Mouse (Mus musculus) hindbrain, postnatal 0 days (tissue): Measurements from ENCODE around the gene Tmprss4. TPM values are rescaled to one million over a fixed set of nuclear protein-coding genes. Genes with fewer than 3 reads are reported as not detected.

Experiments used
- ATAC-seq: fragments of 200-750 bp; cut with Nextera tagmentation; 2 replicates; pipeline ENCODE4 v1.8.0; 2017; ENCODE audit warnings: mild to moderate bottlenecking, moderate TSS enrichment, moderate library complexity
- DNase-seq: peaks from one replicate; pipeline ENCODE4 v3.0.0-alpha.2; 2015; ENCODE audit warnings: low spot score
- H3K27ac ChIP-seq: fragments of 300-500 bp; sonication (generic); 2 replicates; pipeline ENCODE4 v1.5.1; 2014; ENCODE audit warnings: mild to moderate bottlenecking
- H3K27me3 ChIP-seq: fragments of 300-500 bp; sonication (generic); 2 replicates; pipeline ENCODE4 v1.6.1; 2014; ENCODE audit warnings: low read length, mixed read lengths; ENCODE audit not compliant: insufficient read depth
- H3K36me3 ChIP-seq: fragments of 300-500 bp; sonication (generic); 2 replicates; pipeline ENCODE4 v1.6.1; 2014; ENCODE audit warnings: low read length, mixed read lengths; ENCODE audit not compliant: insufficient read depth
- H3K4me1 ChIP-seq: fragments of 300-500 bp; sonication (generic); 2 replicates; pipeline ENCODE4 v1.6.1; 2014; ENCODE audit warnings: antibody characterized with exemption, low read length, mixed read lengths; ENCODE audit not compliant: insufficient read depth
- H3K4me2 ChIP-seq: fragments of 300-500 bp; sonication (generic); 2 replicates; pipeline ENCODE4 v1.6.1; 2014; ENCODE audit warnings: low read depth, mild to moderate bottlenecking, low read length, moderate library complexity, mixed read lengths
- H3K4me3 ChIP-seq: fragments of 300-500 bp; sonication (generic); 2 replicates; pipeline ENCODE4 v1.5.1; 2014; ENCODE audit warnings: low read length
- H3K9ac ChIP-seq: fragments of 300-500 bp; sonication (generic); replicated peaks from 2 replicates; pipeline ENCODE4 v1.6.1; 2014; ENCODE audit warnings: mild to moderate bottlenecking, low read length, moderate library complexity, mixed read lengths
- H3K9me3 ChIP-seq: fragments of 300-500 bp; sonication (generic); 2 replicates; pipeline ENCODE4 v1.6.1; 2016; ENCODE audit warnings: low read length, mixed read lengths
- CTCF ChIP-seq: IDR thresholded peaks from 2 replicates; pipeline ENCODE4 v1.5.1; 2016; ENCODE audit warnings: antibody characterized with exemption, control low read depth, low read depth
- whole genome bisulfite sequencing: fragments of 180-500 bp; shearing (Covaris S2); extraction: QIAGEN DNeasy Blood & Tissue Kit; methylation state at CpG from one replicate; pipeline ENCODE4 v1.1.7; 2014; 5-methylcytosine and 5-hydroxymethylcytosine counted together
- polyA plus RNA-seq: library from polyadenylated mRNA; unstranded; fragments of >200 nt; fragmentation: Nextera tagmentation; extraction: Ambion mirVana; gene quantifications from 2 replicates; pipeline ENCODE4 v1.2.1, GENCODE M21; 2015
- total RNA-seq: library from RNA; depleted of rRNA; stranded (reverse); fragments of >200 nt; gene quantifications from 2 replicates; pipeline ENCODE4 v1.2.3, GENCODE M21; 2014; rRNA removed

The Tmprss4 gene
- total RNA-seq (1.1 TPM in 1 of 2 replicates, not detected in the other), polyA plus RNA-seq (not detected in 2 replicates)

- Histone ChIP-seq H3K9me3 (no peaks in the 10 kb centered on the region), H3K36me3 (no peaks in the 10 kb centered on the region), H3K27me3 (no peaks in the 10 kb centered on the region), H3K4me1 (no peaks in the 10 kb centered on the region), H3K4me2 (no peak within 1 kb of the TSS), H3K4me3 (no peak within 1 kb of the TSS), H3K9ac (no peak within 1 kb of the TSS), H3K27ac (no peak within 1 kb of the TSS)
- ATAC-seq: no peak
- WGBS: 80% methylated on average over 8 of the region's 8 CpGs
- DNase-seq: no peak
- TF ChIP-seq CTCF: no peak
Observed at GRCm38 (mm10) chr9:45203797-45204410, at the start of gene Tmprss4. Gene Tmprss4, minus strand, starts transcription at chr9:45204092.

GRCm38 (mm10) chr9:45252395-45252794 lies 48.5 kb upstream of the Tmprss4 start:
- 80% methylated on average over 6 of the region's 6 CpGs for WGBS

GRCm38 (mm10) chr9:45251990-45252389 lies 48.1 kb upstream of the Tmprss4 start:
- no peaks in the 10 kb centered on the region for H3K9me3 ChIP-seq
- H3K4me2 ChIP-seq: no peak overlapping the region
- DNase-seq (no peak), ATAC-seq (no peak)
- 76% methylated on average over 4 of the region's 4 CpGs for WGBS
- H3K27me3 ChIP-seq: no peaks in the 10 kb centered on the region
- no peaks in the 10 kb centered on the region for H3K4me1 ChIP-seq
- no peak for TF ChIP-seq CTCF
- H3K27ac ChIP-seq: no peak overlapping the region
- H3K9ac ChIP-seq: no peak overlapping the region
- H3K36me3 ChIP-seq: no peaks in the 10 kb centered on the region
- H3K4me3 ChIP-seq: no peak overlapping the region

More at GRCm38 (mm10) chr9:45252395-45252794, 48.5 kb upstream of the Tmprss4 start:
- Histone ChIP-seq H3K4me3 (no peak overlapping the region), H3K27me3 (no peaks in the 10 kb centered on the region), H3K36me3 (no peaks in the 10 kb centered on the region), H3K9me3 (no peaks in the 10 kb centered on the region), H3K9ac (no peak overlapping the region), H3K4me1 (no peaks in the 10 kb centered on the region), H3K27ac (no peak overlapping the region), H3K4me2 (no peak overlapping the region)
- no peak for DNase-seq
- TF ChIP-seq CTCF: no peak
- ATAC-seq: no peak

GRCm38 (mm10) chr9:45251281-45251680 lies 47.4 kb upstream of the Tmprss4 start:
- WGBS: 83% methylated on average over 3 of the region's 3 CpGs
- Histone ChIP-seq H3K36me3 (no peaks in the 10 kb centered on the region), H3K27ac (no peak overlapping the region), H3K9ac (no peak overlapping the region), H3K9me3 (no peaks in the 10 kb centered on the region), H3K27me3 (no peaks in the 10 kb centered on the region), H3K4me2 (no peak overlapping the region), H3K4me3 (no peak overlapping the region), H3K4me1 (no peaks in the 10 kb centered on the region)
- no peak for TF ChIP-seq CTCF
- no peak for ATAC-seq
- no peak for DNase-seq

- H3K27ac ChIP-seq: no peak overlapping the region
- no peaks in the 10 kb centered on the region for H3K36me3 ChIP-seq
- ATAC-seq (no peak), DNase-seq (no peak)
- H3K9me3 ChIP-seq: no peaks in the 10 kb centered on the region
- H3K4me3 ChIP-seq: no peak overlapping the region
- 88% methylated on average over 7 of the region's 7 CpGs for WGBS
- H3K27me3 ChIP-seq: no peaks in the 10 kb centered on the region
- H3K9ac ChIP-seq: no peak overlapping the region
- no peak overlapping the region for H3K4me2 ChIP-seq
- no peaks in the 10 kb centered on the region for H3K4me1 ChIP-seq
- TF ChIP-seq CTCF: no peak
Observed at GRCm38 (mm10) chr9:45250306-45250705, 46.4 kb upstream of the Tmprss4 start.

- DNase-seq (no peak), ATAC-seq (no peak)
- H3K36me3 ChIP-seq: no peaks in the 10 kb centered on the region
- no peak overlapping the region for H3K4me2 ChIP-seq
- H3K4me3 ChIP-seq: no peak overlapping the region
- no peaks in the 10 kb centered on the region for H3K4me1 ChIP-seq
- no peak for TF ChIP-seq CTCF
- H3K9me3 ChIP-seq: no peaks in the 10 kb centered on the region
- no peaks in the 10 kb centered on the region for H3K27me3 ChIP-seq
- 65% methylated on average over 2 of the region's 2 CpGs for WGBS
- no peak overlapping the region for H3K27ac ChIP-seq
- no peak overlapping the region for H3K9ac ChIP-seq
Observed at GRCm38 (mm10) chr9:45247536-45247935, 43.6 kb upstream of the Tmprss4 start.

- no peak for DNase-seq
- H3K4me3 ChIP-seq: no peak overlapping the region
- no peak overlapping the region for H3K27ac ChIP-seq
- H3K9me3 ChIP-seq: no peaks in the 10 kb centered on the region
- H3K4me1 ChIP-seq: no peaks in the 10 kb centered on the region
- TF ChIP-seq CTCF: no peak
- no peak overlapping the region for H3K9ac ChIP-seq
- no peak for ATAC-seq
- no peak overlapping the region for H3K4me2 ChIP-seq
- no peaks in the 10 kb centered on the region for H3K36me3 ChIP-seq
- 90% methylated on average over 6 of the region's 6 CpGs for WGBS
- no peaks in the 10 kb centered on the region for H3K27me3 ChIP-seq
Observed at GRCm38 (mm10) chr9:45246060-45246459, 42.2 kb upstream of the Tmprss4 start.
